Mouse (Mus musculus) retina, postnatal 7 days (tissue): Measurements from ENCODE around the gene Pard6b.
A peak's percentile ranks its signal among the peaks of the same experiment; 100 is the strongest.

ENCODE experiments used
- DNase-seq: peaks from one replicate; pipeline ENCODE4 v3.0.0-alpha.2; 2012; ENCODE audit warnings: low read depth, low spot score

Gene Pard6b

DNA sequence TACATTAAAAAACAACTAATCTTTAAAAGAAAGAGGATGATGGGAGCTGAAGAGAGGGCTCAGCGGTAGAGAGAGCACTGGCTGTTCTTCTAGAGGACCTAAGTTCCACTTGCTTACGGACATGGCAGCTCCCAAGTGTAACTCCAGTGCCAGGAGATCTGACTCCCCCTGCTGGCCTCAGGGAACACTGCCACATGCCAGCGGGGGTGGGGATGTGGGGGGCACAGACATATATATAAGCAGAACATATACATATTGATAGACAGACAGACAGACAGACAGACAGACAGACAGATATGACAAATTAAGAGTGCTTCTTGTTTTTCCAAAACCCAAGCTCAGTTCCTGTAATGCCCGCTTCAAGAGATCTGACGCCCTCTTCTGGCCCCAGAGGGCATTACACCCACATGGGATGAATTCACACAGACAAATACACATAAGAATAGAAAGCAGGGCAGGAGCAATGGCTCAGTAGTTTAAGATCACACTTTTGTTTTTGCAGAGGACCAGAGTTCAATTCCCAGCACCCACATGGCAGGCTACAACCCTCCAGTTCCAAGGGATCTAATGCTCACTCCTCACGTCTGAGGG is 21.5 kb upstream of the Pard6b start:
- no peak for DNase-seq

DNA sequence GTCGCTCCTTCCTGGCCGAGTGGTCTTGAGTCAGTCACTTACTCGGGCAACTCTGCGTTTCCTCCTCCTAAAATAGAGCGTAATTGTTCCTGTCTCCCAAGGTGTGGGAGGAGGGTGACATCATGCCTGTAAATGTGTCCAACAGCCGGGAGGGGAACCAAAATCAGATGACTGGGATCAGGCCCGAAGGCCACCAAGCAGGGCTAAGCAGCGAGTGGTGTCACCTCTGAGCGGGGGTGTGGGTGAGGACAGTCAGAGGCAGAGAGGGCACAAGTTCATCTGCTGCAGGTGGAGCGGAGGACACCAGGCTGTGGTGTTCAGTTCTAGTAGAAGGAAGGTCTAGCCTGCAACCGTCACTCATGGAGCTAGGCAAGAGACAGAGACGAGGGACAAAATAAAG is 17.1 kb upstream of the Pard6b start:
- DNase-seq: no peak

DNA sequence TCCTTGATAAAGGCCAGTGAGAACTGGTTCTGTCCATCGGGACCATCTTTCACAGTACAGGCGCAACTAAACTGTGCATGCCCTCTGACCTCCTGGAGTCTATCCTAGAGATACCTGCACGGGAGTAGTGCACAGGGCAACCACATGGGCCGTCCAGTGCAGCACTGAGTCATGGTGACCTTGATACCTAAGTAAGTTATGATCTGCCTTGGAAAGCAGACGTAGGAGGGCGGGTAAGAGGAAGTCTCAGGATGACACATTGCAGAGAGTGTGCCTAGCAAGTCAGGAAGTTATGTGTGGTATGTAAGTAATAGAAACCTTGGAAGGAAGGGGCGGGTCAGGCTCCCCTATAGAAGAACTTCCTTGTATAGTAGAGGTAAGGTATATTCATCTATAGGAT is 15.3 kb upstream of the Pard6b start:
- DNase-seq: no peak

DNA sequence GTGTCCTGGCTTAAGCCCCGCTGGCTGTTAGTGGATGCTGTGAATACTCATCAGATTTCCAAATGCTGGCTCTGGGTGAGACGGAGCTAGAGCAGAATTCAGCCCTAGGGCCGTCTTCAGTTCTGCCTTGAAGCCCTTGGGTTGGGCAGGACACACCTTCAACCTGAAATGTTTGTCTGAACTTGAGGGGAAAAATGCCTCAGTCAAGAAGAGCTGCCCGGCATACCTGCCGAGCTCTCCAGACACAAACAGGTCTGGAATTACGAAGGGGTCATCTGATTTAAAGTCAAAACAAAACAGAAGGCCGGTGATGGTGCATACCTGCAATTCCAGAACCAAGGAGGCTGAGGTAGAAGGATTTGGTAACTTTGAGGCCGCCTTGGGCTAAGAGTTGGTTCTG is 14.0 kb upstream of the Pard6b start:
- no peak for DNase-seq

DNA sequence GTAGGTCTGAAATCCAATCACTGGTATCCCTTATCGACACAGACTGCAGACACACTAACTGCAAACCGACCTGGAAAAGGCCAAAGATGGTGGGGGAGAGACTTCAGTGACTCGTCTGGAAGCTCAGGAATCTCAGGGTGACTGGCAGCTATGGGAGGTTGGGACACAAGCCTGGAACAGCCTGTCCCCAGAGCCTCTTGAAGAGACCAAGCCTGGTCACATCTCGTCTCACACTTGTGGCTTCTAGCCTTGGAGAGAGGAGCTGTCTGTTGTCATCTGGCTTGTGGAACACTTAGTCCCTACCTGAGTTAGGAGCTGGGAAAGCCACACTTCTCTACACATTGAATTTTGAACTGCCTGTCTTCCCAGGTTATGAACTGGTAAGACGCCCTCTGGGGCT is 10.4 kb upstream of the Pard6b start:
- DNase-seq: no peak

DNA sequence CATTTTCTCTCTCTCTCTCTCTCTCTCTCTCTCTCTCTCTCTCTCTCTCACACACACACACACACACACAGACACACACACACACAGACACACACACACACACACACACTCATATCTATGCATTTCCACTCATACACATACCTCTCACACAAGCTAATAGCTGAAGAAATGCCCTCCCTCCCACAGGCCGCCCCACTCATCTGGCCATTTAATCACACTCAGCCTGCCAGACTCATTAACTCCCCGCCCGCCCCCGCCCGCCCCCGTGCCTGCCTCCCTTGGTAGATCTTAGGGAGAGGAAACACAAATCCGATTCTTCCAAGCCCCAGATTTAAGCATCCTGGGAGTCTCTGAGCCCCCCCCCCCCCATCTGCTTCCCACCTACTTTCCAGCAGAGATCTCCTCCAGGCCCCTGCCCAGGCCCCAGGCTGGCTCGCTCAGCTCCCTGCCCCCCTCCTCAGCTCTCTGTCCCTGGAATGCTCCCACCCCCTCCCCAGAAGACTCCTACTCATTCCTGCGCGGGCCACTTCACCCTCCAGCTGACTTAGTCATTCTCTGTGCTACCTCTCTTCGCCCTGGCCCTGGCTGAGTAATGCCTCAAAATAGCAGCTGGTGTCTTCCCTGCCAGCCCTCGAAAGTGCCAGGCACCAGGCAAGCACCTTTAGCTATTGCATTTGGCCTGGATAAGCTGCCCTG is 8.2 kb upstream of the Pard6b start:
- DNase-seq: peak; percentile 73

DNA sequence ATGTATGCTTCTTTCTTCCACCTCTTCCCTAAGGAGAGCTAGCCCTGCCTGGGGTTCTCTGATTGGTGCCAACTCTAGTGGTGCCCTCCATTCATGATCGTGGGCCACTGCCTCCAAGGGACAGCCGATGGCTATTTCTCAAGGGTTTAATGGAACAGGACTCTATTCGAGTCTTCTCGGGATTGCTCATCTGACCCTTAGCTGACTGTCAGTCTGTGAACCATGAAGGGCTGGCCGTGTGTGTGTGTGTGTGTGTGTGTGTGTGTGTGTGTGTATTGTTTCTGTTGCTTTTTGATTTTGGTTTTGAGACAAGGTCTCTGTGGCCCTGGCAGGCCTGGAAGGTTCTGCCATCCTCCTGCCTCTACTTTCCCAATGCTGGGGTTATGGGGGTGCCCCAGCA is 7.1 kb upstream of the Pard6b start:
- DNase-seq: no peak

DNA sequence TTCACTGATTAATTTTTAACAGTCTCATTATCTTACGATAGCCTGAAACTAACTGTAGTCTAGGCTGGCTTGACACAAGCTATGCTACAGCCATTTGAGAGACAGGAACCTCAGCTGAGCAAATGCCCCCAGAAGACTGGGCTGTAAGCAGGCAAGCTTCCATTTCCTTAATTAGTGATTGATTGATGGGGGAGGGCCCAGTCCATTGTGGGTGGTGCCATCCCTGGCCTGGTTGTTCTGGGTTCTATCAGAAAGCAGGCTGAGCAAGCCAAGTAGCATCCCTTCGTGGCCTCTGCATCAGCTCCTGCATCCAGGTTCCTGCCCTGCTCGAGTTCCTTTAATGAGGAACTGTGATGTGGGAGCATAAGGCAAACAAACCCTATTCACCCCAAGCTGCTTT is 6.3 kb upstream of the Pard6b start:
- no peak for DNase-seq

DNA sequence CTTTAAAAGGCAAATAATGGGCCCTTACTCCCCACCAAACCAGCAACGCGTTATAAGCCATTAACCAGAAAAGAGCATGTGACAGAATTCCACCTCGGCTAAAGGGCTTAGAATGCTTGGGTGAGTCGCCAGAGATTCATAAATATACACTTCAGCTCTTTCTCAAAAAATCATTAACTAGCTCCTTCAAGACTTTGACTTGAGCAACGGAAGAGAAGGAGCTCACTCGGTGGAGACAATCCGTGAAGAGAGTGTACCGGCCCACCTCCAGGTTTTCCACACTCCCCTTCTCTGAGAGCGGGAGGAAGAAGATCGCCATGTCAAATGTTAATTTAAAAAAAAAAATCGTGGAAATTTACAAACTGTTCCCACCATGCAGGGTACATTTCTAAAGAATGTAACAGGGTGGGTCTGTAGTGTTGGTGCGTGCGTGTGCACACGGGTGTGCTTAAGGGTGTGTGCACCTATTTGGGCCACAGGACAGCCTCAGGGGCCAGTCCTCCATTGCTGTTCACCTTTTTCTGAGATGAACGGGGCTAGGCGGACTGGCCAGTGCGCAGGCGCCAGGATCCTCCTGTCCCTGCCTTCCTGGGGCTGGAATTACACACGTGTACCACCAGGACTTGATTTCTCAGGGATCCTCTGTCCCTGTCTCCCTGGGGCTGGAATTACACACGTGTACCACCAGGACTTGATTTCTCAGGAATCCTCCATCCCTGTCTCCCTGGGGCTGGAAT is 3.8 kb upstream of the Pard6b start:
- DNase-seq: no peak

DNA sequence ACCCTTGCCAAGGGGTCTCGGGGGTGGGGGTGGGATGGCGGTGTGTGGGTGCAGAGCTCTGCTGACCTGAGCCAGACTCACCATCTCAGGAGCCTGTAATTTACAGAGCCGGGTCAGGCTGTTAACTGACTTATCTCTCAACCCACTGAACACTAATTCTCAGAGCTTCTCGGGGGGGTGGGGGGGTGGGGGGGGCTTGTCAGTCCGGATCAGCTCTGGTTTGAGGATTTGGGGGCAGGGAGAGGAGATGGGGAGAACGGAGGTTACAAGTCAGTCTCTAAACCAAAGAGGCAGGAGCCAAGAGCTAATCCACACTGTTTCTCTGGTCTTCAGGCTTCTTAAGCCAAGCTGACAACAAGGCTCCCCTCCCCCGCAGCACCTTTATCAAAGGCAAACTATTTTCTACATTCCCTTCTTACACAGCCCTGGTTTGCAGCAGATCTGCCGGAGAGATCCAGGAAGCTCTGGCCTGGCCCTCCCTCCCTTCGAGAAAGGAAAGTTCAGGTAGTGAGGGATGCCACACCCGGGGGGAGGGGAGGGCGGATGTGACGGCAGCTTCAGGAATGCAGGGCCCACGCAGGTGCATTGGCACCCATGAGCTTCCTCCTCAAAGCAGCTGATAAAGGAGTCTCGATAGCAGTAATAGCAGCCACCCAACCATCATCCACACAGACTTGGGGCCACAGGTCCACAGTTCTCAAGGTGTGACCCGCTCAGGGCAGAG is 2.5 kb upstream of the Pard6b start:
- peak; percentile 59 for DNase-seq

DNA sequence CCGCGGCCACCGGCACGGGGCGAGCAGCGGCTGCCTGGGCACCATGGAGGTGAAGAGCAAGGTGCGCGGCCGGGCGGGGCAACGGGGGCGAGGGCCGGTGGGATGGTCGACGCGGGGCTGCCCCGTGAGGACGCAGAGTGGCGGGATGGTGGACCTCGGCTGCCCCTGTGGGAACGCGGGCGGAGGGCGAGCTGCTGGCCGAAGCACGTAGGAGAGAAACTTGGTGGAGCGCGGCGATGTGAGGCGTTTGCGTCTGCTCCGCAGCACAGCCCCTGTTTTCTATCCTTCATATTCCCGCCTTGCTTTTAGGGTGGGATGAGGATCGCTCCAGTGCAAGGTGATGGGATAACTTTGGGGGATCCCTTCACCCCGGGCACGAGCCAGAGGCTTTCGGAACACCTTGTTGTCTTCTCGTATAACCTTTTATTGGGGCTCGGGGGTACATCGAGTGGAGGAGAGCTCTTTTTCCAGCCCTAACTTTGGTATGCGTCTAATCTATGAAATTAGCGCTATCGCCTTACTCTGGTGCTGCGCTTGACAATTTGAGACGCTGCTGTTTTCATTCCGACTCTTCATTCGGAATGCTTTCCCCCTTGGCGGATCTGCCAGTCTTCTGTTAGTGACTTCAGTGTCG is 612 bp downstream of the Pard6b start:
- DNase-seq: no peak

DNA sequence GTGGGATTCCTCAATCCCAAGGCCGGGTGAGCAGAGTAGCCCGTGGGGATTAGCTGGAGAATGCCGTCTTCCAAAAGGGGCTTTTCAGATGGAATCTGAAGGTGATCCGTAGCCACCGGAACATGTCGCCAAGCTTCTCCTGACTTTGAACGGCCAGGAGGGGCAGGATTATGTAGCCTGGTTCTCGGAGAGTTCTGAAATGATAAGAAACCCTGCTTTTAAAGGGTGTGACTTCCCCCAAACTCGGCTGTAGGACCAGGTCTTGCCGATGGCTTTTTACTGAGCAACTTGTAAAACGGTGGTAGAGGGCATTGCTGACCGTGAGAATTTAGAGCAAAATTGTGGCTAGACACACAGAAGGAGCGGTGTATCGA is 1.1 kb downstream of the Pard6b start:
- DNase-seq: no peak

DNA sequence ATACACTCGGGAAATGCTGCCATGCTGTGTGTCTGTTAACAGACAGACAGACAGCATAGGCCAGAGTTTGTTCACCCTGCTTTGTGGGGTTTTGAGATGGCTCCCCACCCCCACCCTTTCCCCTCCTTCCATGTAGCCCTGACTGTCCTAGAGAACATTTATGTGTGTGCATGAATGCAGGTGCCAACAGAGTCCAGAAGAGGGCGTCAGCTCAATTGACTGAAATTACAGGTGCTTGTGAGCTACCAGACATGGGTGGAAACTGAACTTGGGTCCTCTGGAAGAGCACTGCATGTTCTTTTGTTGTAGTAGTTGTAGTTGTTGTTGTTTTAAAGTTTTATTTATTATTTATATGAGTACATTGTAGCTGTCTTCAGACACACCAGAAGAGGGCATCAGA is 2.8 kb downstream of the Pard6b start:
- no peak for DNase-seq

DNA sequence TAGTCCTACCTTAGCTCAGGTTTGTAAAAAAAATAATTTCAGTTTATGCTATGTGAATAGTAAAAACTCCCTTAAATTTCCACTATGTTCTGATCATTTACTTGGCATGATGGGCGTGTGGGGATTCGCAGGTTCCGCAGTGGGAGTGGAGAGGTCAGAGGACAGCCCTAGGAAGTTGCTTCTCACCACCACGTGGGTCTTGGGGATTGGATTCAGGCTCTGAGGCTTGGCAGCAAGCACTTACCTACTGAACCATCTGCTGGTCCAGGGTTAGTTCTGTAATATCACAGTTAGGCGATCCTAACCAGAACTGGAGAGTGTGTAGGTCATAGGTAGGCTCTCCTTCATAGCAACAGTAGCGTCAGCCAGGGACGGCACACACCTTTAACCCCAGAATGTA is 3.4 kb downstream of the Pard6b start:
- DNase-seq: no peak

DNA sequence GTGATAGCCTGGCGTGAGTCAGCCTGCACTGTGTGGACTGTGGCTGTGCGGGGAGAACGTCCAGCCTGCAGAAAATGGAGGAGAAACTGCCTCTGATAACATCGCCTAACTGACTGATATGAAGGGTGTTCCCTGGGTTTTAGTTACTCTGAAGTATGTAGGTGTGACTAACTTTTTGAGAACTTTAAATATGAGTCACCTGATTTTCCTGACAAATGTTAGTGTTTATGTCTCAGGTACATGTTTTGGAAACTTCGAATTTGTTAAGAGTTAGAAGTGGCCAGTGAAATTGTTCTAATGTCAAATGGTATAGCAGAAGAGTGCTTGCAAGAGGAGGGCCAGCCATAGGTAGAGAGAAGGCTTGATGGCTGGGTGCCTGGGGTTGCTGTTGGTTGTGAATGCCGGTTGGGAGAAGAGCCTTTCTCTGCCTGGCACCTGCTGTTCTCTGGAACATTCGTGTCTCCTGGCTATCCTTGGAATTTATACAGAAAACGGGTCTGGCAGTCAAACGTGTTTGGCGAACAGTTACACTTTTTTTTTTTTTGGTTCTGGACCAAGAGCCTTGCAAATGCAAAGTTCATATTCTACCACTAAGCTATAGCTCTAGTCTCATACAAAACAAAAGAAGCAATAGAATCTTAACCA is 4.9 kb downstream of the Pard6b start:
- no peak for DNase-seq

DNA sequence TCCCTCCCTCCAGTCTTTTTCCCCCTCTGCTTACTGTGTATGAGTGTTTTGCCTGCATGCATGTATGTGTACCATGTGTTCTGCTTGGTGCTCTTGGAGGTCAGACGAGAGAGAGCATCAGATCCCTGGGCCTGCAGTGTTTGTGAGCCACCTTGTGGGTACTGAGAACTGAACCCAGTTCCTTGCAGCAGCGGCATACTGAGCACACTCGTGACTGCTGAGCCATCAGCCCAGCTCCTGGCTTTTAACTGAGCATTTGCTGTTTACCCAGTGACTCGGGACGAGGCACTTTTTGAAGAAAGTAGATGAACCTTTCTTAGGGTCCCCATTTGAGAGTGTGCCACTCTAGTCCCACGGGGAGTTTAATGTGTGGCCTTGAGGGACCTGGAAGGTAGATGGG is 5.5 kb downstream of the Pard6b start:
- DNase-seq: no peak

DNA sequence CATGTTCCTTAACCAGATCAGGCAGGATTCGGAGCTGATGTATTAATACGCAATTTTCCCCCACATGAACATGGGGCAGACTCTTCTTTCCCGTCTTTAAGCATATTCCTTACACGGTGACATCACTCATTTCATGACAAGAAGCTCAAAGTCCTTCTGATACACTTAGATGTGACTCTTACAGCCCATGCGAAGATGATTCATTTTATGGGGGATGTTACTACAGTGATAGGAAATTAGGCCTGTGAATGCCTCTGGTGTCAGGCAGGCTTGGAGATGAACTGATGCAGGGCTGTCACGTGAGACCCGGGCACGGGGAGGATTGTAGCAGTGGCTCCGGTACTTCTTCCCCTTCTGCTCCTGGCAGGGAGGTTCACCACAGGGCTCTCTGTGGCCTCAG is 6.0 kb downstream of the Pard6b start:
- DNase-seq: no peak

DNA sequence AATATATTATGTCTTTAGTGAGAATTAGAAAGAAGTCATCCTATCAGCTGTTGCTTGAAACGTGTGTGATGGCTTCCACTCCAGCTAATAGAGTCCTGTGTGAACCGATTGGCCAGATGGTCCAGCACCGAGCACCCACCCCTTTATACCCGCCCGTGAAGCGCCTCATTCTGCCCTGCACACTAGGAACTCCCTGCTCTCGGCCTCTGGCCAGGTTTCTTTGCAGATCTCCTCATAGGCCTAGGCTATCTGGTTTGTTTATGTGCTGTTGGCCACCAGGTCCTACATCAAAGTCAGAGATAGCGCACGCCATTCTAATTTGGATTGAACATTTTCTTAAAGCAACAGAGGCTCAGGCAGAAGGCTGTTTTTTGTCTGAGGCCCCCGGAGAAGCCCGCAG is 10.8 kb downstream of the Pard6b start:
- DNase-seq: no peak

DNA sequence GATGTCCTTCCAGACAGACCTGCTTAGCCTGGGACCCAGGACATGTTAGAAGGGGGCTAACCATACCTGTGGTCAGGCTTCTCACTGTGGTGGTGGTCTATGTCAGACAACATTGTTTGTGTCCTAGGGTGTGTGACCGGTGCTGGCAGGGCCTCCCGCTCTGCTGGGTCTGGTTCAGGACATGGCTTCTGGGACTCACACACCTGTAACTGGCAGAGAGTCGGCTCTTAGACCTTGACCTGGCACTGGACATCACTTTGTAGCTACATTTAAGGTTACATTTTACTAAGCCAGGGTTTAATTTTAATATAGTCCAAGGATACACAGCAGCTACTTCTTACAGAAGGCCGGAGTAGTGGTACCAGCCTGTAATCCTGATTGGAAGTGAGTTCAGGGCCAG is 12.3 kb downstream of the Pard6b start:
- DNase-seq: no peak

DNA sequence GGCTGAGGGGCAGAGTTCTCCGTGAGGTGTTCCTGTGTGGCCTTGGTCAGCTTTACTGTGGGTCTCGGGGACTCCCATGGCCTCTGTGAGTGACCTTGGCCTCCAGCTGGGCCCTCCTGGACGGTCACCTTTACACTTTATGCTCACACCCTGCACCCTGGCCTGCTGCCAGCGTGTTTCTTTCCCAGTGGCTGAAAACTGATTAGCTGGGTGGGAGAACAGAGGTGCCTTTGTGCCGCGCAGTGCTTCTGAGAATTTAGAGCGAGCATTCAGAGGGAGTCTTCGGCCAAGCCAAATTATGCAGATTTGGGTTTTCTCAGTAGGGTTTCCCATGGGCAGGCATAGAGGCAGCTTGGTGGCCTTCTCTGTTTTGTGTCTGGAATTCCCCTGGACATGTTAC is 14.3 kb downstream of the Pard6b start:
- no peak for DNase-seq

DNA sequence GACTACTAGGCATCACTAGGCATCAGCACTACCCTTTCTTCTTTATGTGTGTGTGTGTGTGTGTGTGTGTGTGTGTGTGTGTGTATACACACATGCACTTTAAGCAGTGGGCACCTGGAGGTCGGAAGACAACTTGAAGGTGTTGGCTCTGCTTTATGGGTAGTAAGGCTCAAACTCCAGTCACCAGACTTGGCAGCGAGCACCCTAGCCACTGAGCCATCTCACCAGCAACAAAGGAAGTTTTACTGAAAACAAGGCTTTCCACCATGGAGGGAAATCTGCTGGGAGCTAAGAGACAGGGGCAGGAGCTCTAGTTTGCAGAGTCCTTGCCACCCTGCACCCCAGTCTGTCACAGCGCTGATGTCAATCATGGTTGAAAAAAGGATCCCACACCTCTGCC is 15.7 kb downstream of the Pard6b start:
- DNase-seq: no peak

DNA sequence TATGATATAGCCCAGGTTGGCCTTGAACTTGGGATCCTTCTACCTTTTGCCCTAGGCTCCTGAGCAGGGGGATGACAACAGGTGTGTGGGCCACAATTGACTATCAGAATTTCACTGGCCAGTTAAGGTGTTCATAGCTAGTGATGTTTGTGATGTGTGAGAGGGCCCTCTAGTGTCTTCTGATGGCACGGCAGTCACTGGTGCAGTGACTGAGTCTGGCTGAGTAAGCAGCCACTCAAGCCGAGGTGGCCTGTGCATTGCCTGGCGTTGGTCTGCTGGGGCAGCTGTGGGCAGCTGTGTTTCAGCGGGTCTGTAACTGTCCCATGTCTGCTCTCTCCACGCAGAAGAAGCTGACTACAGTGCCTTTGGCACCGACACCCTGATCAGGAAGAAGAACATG is 17.2 kb downstream of the Pard6b start:
- no peak for DNase-seq
